Mouse (Mus musculus) kidney, postnatal 14 days (tissue): ENCODE data around the gene Nfib.

ENCODE experiments used
- DNase-seq: peaks from one replicate; pipeline ENCODE4 v3.0.0; 2022; ENCODE audit warnings: mixed read lengths

Gene Nfib

GRCm38 (mm10) chr4:82509166-82509767 lies 196.3 kb downstream of the Nfib start:
- no peak for DNase-seq

DNA sequence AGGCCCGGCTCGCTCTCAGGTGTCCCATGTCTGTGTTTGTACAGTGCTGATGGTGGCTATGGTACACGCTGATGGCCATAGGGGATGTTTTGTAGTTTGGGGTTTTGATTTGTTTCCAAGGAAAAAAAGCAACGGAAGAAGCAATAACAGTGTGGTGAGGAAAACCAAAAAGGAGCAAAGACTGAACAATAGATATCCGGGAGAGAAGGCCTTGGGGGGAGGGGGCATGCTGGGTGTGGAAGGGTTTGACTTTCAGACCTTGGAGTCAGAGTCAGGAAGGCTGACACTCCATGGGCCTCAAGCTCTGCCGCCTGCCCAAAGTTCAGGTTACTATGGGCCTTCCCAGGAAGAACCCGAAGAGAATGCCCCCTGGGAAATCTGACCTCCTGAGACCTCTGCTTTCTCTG lies 197.3 kb downstream of the Nfib start:
- DNase-seq = peak; percentile 58

GRCm38 (mm10) chr4:82507541-82508280 lies 197.8 kb downstream of the Nfib start:
- DNase-seq = peak; percentile 34

DNA sequence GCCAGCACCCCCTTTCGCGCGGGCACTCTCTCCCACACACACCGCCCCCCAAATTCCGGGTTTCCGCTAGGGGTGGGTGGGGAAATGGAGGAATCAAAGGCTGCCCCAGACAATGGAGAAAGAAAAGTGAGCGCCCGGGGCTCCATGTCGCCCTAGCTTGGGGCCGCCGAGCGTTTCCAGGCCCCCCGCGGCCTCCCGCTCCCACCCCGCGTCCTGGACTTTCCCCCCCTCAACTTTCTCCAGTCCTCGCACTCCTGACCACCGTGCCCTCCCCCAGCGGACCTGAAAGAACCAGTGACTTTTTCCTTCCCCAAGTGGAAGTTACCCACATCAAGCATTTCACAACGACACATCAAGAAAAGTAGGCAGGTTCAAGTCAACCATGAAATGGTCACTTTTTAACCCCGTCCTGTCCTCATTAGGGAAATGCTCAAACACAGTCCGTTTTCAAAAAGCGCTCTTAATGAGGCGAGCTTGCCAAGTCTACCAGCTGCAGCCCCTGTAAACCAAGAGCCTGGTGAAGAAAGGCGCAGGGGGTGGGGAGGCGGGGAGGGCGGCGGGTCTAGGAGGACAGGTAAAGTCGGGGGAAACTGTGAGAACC lies 198.7 kb downstream of the Nfib start:
- peak; percentile 84 for DNase-seq

DNA sequence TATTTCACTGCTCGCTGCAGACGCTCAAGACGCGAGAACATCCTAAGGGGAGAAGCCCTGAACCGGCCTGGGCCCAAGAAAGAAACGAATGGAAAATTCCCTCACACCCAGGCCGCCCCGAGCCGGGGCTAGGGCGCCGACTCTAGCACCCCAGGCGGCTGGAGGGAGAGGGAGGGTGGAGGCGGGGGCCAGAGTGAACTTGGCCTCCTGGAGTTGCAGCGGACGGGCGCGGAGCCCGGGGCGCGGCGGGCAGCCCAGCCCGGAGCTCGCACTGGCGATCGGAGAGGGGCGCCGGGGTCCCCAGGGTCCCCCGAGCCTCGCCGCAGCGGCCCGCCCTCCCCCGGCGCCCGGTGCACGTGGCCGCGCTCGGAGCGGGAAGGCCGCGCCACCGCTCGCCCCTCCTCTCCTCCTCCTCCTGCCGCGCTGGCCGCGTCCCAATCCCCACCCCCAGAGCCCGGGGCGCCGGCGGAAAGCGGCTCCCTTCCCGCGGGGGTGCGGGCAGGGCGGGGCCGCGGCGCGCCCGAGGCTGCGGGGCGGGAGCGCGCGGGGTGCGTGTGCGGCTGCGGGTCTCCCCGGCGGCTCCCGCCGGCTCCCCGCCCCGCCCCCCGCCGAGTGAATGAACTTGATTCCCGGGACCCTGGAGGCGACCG lies 199.3 kb downstream of the Nfib start:
- DNase-seq = peak; percentile 95

DNA sequence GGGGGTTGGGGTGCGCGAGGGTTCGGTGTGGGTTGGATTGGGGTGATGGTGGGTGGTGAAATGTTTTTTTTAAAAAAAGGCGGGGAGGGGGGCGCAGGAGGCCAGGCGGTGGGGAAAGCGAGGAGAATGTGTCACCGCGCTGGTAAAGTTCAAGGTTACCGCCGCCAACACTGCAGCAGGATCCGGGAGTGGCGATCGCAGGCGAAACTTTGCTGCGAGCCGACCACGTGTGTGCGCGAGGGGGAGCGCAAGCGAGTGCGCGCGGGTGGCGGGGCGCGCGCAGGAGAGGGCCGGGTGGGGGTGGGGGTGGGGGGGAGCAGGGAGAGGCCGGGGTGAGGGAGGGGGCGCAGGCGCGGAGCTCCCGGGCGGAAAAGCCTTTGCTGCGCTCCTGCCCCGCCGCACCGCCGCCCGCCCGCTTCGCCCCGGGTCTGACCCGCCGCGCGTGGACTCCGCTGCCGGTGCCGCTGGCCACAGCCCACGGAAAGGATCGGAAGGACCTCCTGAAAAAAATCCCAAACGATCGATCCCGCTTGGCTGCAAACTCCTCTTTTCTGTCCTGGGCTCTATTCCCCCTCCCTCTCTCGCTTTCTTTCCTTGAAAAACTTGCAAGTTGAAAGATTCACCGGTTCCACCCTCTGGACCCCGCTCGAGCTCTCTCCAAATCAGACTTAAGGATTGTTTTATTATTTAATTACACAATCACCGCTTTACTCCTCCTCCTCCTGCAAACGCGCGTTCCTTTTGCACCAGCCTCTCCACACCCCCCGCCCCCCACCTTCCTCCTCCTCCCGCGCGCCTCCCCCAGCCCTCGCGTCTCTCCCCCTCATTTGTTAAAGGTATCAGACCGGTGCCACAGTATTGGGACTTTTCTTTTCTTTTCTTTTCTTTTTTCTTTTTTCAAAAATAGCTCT lies 200.2 kb downstream of the Nfib start:
- DNase-seq = peak; percentile 84

DNA sequence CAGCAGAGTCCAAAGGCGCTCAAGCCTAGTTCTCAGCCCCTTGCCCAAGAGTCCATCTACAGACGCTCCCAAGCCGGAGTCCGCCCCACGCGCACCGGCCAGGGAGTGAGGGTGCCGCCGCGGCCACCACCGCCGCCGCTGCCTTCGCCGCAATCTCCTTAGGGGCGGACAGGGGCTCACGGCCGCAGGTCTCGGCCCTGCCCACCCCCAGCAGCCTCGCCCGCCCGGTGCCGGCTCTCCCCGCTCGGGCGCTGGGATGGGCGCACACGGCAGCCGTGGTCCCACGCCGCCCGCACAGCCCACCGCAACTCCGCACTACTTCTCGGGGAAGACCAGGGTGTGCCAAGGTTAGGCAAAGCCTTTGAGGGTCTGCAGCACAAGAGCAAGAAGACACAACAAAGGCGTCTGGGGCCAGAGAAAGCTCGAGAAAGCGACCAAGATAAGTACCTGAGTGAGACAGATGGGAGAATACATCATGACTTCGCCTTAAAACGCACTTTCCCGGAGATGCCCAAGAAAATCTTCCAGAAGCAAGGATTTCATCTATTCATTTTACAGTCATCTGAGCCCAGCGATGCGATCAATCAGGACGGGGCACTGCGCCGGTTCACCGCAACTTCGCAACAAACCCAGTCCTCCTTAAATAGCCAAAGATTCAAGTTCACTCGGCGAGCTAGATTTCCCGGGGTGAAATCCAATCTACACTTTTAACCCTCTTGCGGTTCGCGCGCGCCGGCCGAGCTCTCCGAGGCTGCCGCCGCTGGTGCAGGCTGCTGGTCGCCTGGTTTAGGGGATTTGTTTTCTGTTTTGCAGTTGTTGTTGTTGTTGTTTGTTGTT lies 201.0 kb downstream of the Nfib start:
- DNase-seq = peak; percentile 64

DNA sequence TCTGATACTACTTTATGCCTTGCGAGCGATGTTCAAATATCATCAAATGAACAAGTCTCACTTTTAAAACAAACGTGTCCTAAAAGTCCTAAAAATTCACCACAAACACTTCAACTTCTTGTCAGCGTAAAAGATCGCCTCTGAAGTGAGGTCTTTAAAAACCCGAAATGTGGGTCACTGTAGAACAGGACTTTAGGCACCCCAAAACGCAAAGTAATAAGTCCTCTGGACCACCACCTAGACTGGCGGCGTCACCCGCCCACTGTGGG lies 201.6 kb downstream of the Nfib start:
- no peak for DNase-seq

GRCm38 (mm10) chr4:82503274-82504014 lies 202.1 kb downstream of the Nfib start:
- DNase-seq = no peak

- DNase-seq = no peak
Observed at GRCm38 (mm10) chr4:82502611-82503010, 202.9 kb downstream of the Nfib start.

- DNase-seq = no peak
Observed at GRCm38 (mm10) chr4:82502012-82502411, 203.5 kb downstream of the Nfib start.

GRCm38 (mm10) chr4:82500578-82501098 lies 204.9 kb downstream of the Nfib start:
- DNase-seq = no peak

DNA sequence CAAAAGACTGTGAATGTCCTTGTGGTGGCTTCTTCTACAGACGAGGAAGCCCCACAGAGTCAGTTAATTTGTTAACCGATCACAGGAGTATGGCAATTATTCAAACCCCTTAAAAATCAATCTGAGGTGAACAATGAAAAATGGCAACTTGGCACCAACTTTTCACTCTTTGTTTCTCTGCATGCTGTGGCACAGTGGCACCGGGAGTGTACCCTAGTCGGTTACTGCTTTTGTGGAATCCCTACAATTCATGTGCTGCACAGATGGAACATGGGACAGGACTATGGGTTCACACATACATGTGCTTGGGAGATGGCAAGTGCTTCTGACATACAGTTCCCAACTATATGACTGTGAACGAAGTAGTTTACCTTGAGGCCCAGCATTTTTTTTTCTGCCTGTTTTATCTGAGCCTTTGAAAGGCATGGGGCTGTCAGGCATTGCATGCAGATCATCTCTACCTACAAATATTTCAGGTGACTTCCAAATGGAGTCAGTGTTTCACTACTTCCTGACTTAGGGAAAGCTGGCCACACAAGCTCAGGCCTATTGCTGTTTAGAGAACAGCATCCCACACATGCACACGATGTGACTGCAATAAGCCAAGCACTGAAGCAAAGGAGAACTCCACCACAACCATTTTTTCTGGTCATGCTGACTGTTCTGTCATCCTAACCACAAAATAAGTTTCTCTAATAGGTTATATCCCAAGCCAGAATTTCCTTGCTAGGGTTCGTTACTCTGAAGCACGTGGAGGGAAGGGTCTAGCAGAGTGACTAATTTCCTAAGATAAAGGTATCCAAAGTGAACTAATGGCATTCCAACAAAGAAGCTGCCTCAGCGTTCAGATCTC lies 205.6 kb downstream of the Nfib start:
- DNase-seq = no peak

- DNase-seq = no peak
Observed at GRCm38 (mm10) chr4:82499238-82499637, 206.3 kb downstream of the Nfib start.

- DNase-seq = no peak
Observed at GRCm38 (mm10) chr4:82497671-82498631, 207.6 kb downstream of the Nfib start.

DNA sequence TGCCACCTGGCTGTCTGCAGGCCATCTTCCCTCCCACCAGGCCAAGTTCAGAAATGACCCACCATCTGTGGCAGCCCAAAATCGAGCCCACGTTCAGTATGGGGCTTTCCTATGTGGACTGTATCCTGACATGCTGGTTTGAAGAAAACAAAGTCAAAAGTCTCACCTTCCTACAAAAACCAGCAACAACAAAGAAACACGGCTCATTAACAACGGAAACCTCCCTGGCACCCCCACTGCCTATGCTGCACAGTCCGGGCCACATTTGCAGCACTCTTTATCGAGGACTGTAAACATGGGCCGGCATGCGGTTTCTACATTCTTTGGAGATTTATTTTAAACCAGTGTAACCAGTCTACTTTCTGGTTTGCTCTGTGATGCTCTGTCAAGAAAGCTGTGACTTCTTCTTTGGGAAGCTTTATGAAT lies 208.4 kb downstream of the Nfib start:
- no peak for DNase-seq

- DNase-seq = no peak
Observed at GRCm38 (mm10) chr4:82496383-82496782, 209.2 kb downstream of the Nfib start.

DNA sequence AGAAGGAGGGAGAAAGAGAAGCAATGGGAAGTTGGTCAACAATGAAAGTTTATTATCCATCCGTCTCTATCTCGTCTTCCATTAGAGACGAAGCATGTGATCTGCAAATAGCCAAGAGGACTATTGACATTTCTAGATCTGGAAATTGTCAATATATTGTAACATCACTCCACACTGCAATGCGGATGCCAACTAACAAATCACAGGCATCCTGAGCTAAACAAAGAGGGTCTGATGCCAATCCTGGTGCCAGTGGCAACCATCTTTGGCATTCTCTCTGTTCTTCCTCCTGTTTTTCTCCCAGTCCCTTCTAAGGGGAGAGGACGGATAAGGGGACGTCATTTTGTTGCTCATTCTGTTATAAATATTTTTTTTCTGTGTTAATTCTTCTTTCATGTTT lies 209.9 kb downstream of the Nfib start:
- DNase-seq = no peak

GRCm38 (mm10) chr4:82494829-82495228 lies 210.7 kb downstream of the Nfib start:
- DNase-seq = no peak
